Mouse (Mus musculus) left cerebral cortex, postnatal 25 days (tissue): ENCODE data around the gene Kmt2e. TPM values are rescaled to one million over a fixed set of nuclear protein-coding genes. Genes with fewer than 3 reads are reported as not detected.
"Not testable (repeated sequence)": the region's sequence is repeated elsewhere in the genome, so short reads cannot be mapped to it uniquely, and the experiment has no call there.

Experiments
- DNase-seq, 2 experiments: peaks; one replicate each; pipeline ENCODE4 v3.0.0; 2022; ENCODE audit warnings: low spot score in 2 of 2, mixed read lengths in 1 of 2
- intact Hi-C: fragments of 180-260 bp; cut with DNase I; formaldehyde crosslinking; loops from one replicate; pipeline ENCODE4 v1.15.1; 2025
- total RNA-seq, 2 experiments: library from RNA; stranded (reverse); gene quantifications; 2 replicates each; pipeline ENCODE4 v1.2.3; 2021

The Kmt2e gene
- total RNA-seq, 2 experiments from 2014 or later: 87.4 to 98.5 TPM

- intact Hi-C loops: no loop called here
- no peak for DNase-seq
Observed at GRCm38 (mm10) chr5:23521645-23522044, 87.4 kb downstream of the Kmt2e start.

- no peak for DNase-seq
- intact Hi-C loops: no loop called here
Observed at GRCm38 (mm10) chr5:23523936-23524335, 89.7 kb downstream of the Kmt2e start.

DNA sequence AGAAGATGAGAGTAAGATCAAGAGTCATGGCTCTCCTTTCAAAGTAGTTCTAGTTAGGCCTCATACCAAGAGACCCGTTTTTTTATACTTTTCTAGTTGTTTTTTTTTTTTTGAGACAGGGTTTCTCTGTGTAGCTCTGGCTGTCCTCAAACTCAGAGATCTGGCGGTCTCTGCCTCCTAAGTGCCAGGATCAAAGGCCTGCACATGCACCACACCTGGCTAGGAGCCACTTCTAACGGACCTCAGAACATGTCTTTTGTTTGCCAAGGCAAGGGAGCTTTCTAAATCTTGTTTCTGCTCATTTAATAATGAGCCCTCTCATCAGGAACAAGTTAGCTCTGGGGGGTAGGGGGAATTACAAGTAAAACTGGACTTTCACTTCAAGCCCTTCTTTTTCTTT lies 90.4 kb downstream of the Kmt2e start:
- DNase-seq: no peak
- intact Hi-C loops: no loop called here

- intact Hi-C loops: loop anchor here (1.0 to 5.0 kb wide), 2 partner anchors 12 to 86 kb away; no protein-coding TSS in a partner anchor
- no peak for DNase-seq
Observed at GRCm38 (mm10) chr5:23531100-23531499, 96.9 kb downstream of the Kmt2e start.

DNA sequence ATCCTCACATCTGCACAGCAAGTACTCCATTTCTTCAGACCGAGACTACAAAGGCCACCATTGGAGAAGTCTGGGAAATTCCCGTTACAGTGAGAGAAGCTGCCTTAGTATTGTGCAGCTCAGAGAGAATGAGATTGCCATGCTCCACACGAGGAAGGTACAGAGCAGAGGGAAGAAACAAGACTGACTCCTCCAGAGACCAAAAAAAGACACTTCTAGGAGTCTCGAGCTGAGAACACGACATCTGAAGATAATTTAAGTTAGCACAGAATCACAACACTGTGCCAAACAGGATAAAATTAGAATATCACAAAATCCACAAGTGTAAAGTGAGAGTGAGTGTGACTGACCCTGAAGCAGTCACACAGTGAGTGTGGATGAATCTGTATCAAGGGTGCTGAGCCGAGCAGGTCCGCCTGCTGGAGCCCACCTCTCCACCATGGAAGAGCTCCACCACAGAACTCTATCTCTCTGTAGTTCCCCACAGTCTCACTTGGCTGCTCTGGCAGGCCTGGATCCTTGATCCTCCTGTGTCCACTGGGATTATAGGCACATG lies 97.4 kb downstream of the Kmt2e start:
- intact Hi-C loops: loop anchor here (1.0 to 5.0 kb wide), 2 partner anchors 12 to 86 kb away; no protein-coding TSS in a partner anchor
- peak in 1 of 2 experiments; percentile 88 for DNase-seq

DNA sequence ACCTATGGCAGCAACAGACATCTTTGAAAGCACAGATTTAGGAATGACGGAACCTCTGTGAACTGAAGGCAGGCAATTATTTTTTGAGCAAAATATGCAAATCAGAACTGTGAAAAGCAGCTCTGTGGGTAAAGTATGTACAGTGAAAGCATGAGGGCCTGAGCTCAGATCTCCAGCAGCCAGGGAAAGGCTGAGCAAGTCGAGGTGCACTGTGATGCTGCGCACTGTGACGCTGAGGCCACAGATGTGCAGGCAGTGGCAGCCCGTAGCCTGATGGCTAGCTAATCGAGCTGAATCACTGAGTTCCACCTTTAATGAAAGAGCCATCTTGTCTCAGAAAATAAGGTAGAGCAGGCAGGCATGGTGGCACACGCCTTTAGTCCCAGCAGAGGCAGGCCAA lies 101.5 kb downstream of the Kmt2e start:
- intact Hi-C loops: no loop called here
- no peak for DNase-seq

- intact Hi-C loops: no loop called here
- no peak for DNase-seq
Observed at GRCm38 (mm10) chr5:23551687-23552086, 117.4 kb downstream of the Kmt2e start.

- intact Hi-C loops, DNase-seq: not testable (repeated sequence)
Observed at GRCm38 (mm10) chr5:23553338-23553737, 119.1 kb downstream of the Kmt2e start.
